10 mouse cellular contexts compared by ENCODE assay signal in genomic region chr16:4897146-4897730, GRCm38 (mm10). TPM values are rescaled to one million over a fixed set of nuclear protein-coding genes. Genes with fewer than 3 reads are reported as not detected.
DNase-seq lines count a peak whose midpoint lies in the region; ATAC-seq and TF ChIP-seq lines count a peak whose summit lies in the region.
"Had no signal": no experiment of that assay in that cellular context is flagged by ENCODE, and none has a peak within 500 bp of the region (broad histone marks: within the 10 kb centered on the region; RNA-seq: fewer than 3 reads in every experiment).

No protein-coding gene starts in this region.

- peak; percentile 51; the same call in 1 of the 2 replicates for TF ChIP-seq CTCF in kidney, adult 2 months (conservative IDR thresholded peaks at IDR 0.05; ENCODE audit: insufficient read depth, insufficient read length, low read depth, low read length)
- peak in 2 of 3 experiments; percentile 17 to 20; a peak in 2 of 6 replicates for TF ChIP-seq CTCF in MEL (IDR thresholded peaks at IDR 0.05 in 2 of 3, conservative IDR thresholded peaks at IDR 0.05 in 1 of 3; ENCODE audit: control insufficient read depth in 1 of 3, insufficient read depth in 1 of 3, low read depth in 2 of 3, low read length in 3 of 3, poor library complexity in 1 of 3, severe bottlenecking in 1 of 3)

- no peak for DNase-seq in kidney, adult 2 months
- no peak for DNase-seq in kidney, adult 18-20 months
- DNase-seq in MEL (ENCODE audit: low read depth, low spot score) = no peak
- no peak for DNase-seq in right cerebral cortex, adult 2 months (ENCODE audit: low spot score in 2 of 2)
- DNase-seq in left cerebral cortex, postnatal 10 days (ENCODE audit: extremely low spot score in 1 of 2, low spot score in 2 of 2) = no peak
- no peak for DNase-seq in right cerebral cortex, adult 18-20 months
- DNase-seq: left cerebral cortex, postnatal 4 days had no signal

- no peak for TF ChIP-seq EP300 in MEL (IDR thresholded peaks at IDR 0.05; ENCODE audit: low read depth in 1 of 2, low read length in 2 of 2)

- intact Hi-C loops in left cerebral cortex, postnatal 10 days (cut with DNase I) = no loop called here

- H3K36me3 ChIP-seq in kidney, adult 2 months (ENCODE audit: control insufficient read depth, insufficient read depth, low read length) = no peaks in the 10 kb centered on the region; the same call in 1 of the 2 replicates
- H3K36me3 ChIP-seq in MEL (ENCODE audit: control insufficient read depth in 1 of 2, insufficient read depth in 2 of 2, low read length in 2 of 2) = peaks cover 0 to 15% of the 10 kb centered on the region in 2 experiments; a peak in 3 of 4 replicates
- H3K36me3 ChIP-seq in liver, embryonic 16.5 days (ENCODE audit: control insufficient read depth, insufficient read depth) = no peaks in the 10 kb centered on the region

- H3K79me2 ChIP-seq in MEL (ENCODE audit: control insufficient read depth, insufficient read depth, low read length, poor library complexity) = no peaks in the 10 kb centered on the region

- no peak for TF ChIP-seq POLR2A in kidney, adult 2 months (IDR thresholded peaks at IDR 0.05; ENCODE audit: low read depth, low read length)
- TF ChIP-seq POLR2A in MEL (IDR thresholded peaks at IDR 0.05; ENCODE audit: control insufficient read depth in 1 of 2, insufficient read depth in 1 of 2, low read depth in 1 of 2, low read length in 2 of 2, poor library complexity in 1 of 2) = no peak

- no peaks in the 10 kb centered on the region for H3K9me3 ChIP-seq in MEL (replicated peaks; ENCODE audit: insufficient read depth, low read length)
- H3K9me3 ChIP-seq in liver, embryonic 16.5 days (replicated peaks; ENCODE audit: control insufficient read depth, low read length) = no peaks in the 10 kb centered on the region
- H3K9me3 ChIP-seq: hindbrain, embryonic 10.5 days had no signal

- ATAC-seq in common myeloid progenitor, adult 5-6 weeks (replicated peaks; ENCODE audit: low read depth, poor library complexity, severe bottlenecking) = peak; percentile 13; the same call in 1 of the 2 replicates
- peak; percentile 45 for ATAC-seq in liver, embryonic 16.5 days (ENCODE audit: low read depth)

- no peaks in the 10 kb centered on the region for H3K27me3 ChIP-seq in kidney, adult 2 months (replicated peaks; ENCODE audit: control insufficient read depth, insufficient read depth, low read length)
- no peaks in the 10 kb centered on the region for H3K27me3 ChIP-seq in MEL (ENCODE audit: control insufficient read depth in 1 of 2, insufficient read depth in 2 of 2, low read length in 2 of 2)
- H3K27me3 ChIP-seq in liver, embryonic 16.5 days (ENCODE audit: control insufficient read depth, insufficient read depth, low read depth, low read length) = no peaks in the 10 kb centered on the region

- no peak overlapping the region for H3K9ac ChIP-seq in MEL (ENCODE audit: control insufficient read depth, low read depth, low read length, poor library complexity, severe bottlenecking)
- no peak overlapping the region for H3K9ac ChIP-seq in liver, embryonic 16.5 days (ENCODE audit: low read depth, low read length)

- H3K27ac ChIP-seq in kidney, adult 2 months (ENCODE audit: insufficient read depth, low read depth, low read length) = peak overlapping the region; percentile 25
- no peak overlapping the region for H3K27ac ChIP-seq in MEL (ENCODE audit: control insufficient read depth, low read depth, low read length)
- peak overlapping the region; percentile 71 for H3K27ac ChIP-seq in liver, embryonic 16.5 days (ENCODE audit: low read length)
- H3K27ac ChIP-seq: hindbrain, embryonic 10.5 days had no signal

- no peak for TF ChIP-seq RAD21 in MEL (IDR thresholded peaks at IDR 0.05; ENCODE audit: low read depth, low read length)

- H3K4me2 ChIP-seq in liver, embryonic 16.5 days (ENCODE audit: low read depth, low read length) = 0 out of 2 replicates have a peak overlapping the region, but pooled peaks have one; percentile 0

- H3K4me1 ChIP-seq in kidney, adult 2 months (ENCODE audit: control insufficient read depth, insufficient read depth, low read length) = peaks cover 30% of the 10 kb centered on the region
- peaks cover 10 to 19% of the 10 kb centered on the region in 2 experiments for H3K4me1 ChIP-seq in MEL (ENCODE audit: control insufficient read depth in 1 of 2, insufficient read depth in 2 of 2, low read length in 2 of 2)
- H3K4me1 ChIP-seq in liver, embryonic 16.5 days (ENCODE audit: control insufficient read depth, low read depth, low read length) = peaks cover 29% of the 10 kb centered on the region

- no peak overlapping the region for H3K4me3 ChIP-seq in kidney, adult 2 months (ENCODE audit: insufficient read depth, low read depth, low read length)
- H3K4me3 ChIP-seq in MEL (ENCODE audit: control insufficient read depth in 1 of 2, insufficient read depth in 1 of 2, low read depth in 2 of 2, low read length in 2 of 2) = no peak overlapping the region
- H3K4me3 ChIP-seq in liver, embryonic 16.5 days (ENCODE audit: low read depth, low read length) = no peak overlapping the region
- H3K4me3 ChIP-seq: hindbrain, embryonic 10.5 days had no signal

- 48% methylated on average over 7 of the region's 7 CpGs for WGBS in kidney, adult 2 months
- 48% methylated on average over 7 of the region's 7 CpGs for WGBS in liver, embryonic 16.5 days (ENCODE audit: insufficient replicate concordance)

TF ChIP-seq in MEL, 35 proteins besides CTCF, POLR2A, EP300 and RAD21:
- TF ChIP-seq ZKSCAN1 (IDR thresholded peaks at IDR 0.05; ENCODE audit: low read depth, low read length) (no peak), USF1 (IDR thresholded peaks at IDR 0.05; ENCODE audit: low read depth, low read length) (no peak), GATA1 (IDR thresholded peaks at IDR 0.05; ENCODE audit: low read depth, low read length) (no peak), ZNF384 (IDR thresholded peaks at IDR 0.05; ENCODE audit: low read depth, low read length) (no peak), JUND (IDR thresholded peaks at IDR 0.05; ENCODE audit: low read depth, low read length) (no peak), SMC3 (IDR thresholded peaks at IDR 0.05; ENCODE audit: low read depth, low read length) (no peak), POLR2AphosphoS5 (IDR thresholded peaks at IDR 0.05; ENCODE audit: borderline replicate concordance, low read depth, low read length) (no peak), ZMIZ1 (IDR thresholded peaks at IDR 0.05; ENCODE audit: low read depth, low read length) (no peak), CHD1 (IDR thresholded peaks at IDR 0.05; ENCODE audit: low read depth, low read length) (no peak), UBTF (IDR thresholded peaks at IDR 0.05; ENCODE audit: borderline replicate concordance, insufficient read depth, low read depth, low read length) (no peak), ZC3H11A (IDR thresholded peaks at IDR 0.05; ENCODE audit: low read depth, low read length) (no peak), MYB (IDR thresholded peaks at IDR 0.05; ENCODE audit: low read depth, low read length) (no peak), SIN3A (IDR thresholded peaks at IDR 0.05; ENCODE audit: low read length) (no peak), MAFK (IDR thresholded peaks at IDR 0.05; ENCODE audit: borderline replicate concordance, low read depth, low read length) (no peak), ETS1 (IDR thresholded peaks at IDR 0.05; ENCODE audit: low read depth, low read length) (no peak), MAX (IDR thresholded peaks at IDR 0.05; ENCODE audit: low read length) (no peak), E2F4 (IDR thresholded peaks at IDR 0.05; ENCODE audit: borderline replicate concordance, low read depth, low read length) (no peak), TBP (IDR thresholded peaks at IDR 0.05; ENCODE audit: low read depth, low read length) (no peak)
TF ChIP-seq in MEL: peak in this region for 0.

RNA-seq across cellular contexts. Expression of gene Mgrn1, which starts 11.2 kb away (rescaled TPM):
- polyA plus RNA-seq in kidney, adult 2 months (2012; rRNA removed) = 197 and 218 TPM in 2 replicates
- 8.4 and 9.8 TPM in 2 replicates for total RNA-seq in MEL (2012; rRNA removed)
- polyA plus RNA-seq in MEL (2012; ENCODE audit: insufficient read depth in 1 of 2, insufficient read length in 2 of 2, low read depth in 1 of 2, low replicate concordance in 2 of 2, missing spikeins in 1 of 2) = 10 to 100 TPM in 1 of 2 experiments, not detected in 1; 25.0 TPM
- 11.2 and 13.5 TPM in 2 replicates for total RNA-seq in common myeloid progenitor, adult 5-6 weeks (2017)
- polyA plus RNA-seq in liver, embryonic 16.5 days (2015; fragmentation: Nextera tagmentation; extraction: Ambion mirVana) = 28.2 and 30.4 TPM in 2 replicates
- total RNA-seq in left cerebral cortex, postnatal 10 days (2021) = 100 to 1,000 TPM; 176 to 182 TPM

RNA-seq across cellular contexts. Expression of gene Ubald1, which starts 17.1 kb away (rescaled TPM):
- 38.4 and 39.2 TPM in 2 replicates for polyA plus RNA-seq in kidney, adult 2 months (2012; rRNA removed)
- 2.8 and 4.3 TPM in 2 replicates for total RNA-seq in MEL (2012; rRNA removed)
- 10 to 100 TPM in 1 of 2 experiments, not detected in 1; 25.6 TPM for polyA plus RNA-seq in MEL (2012; ENCODE audit: insufficient read depth in 1 of 2, insufficient read length in 2 of 2, low read depth in 1 of 2, low replicate concordance in 2 of 2, missing spikeins in 1 of 2)
- total RNA-seq in common myeloid progenitor, adult 5-6 weeks (2017) = 19.6 and 25.8 TPM in 2 replicates
- 10.8 and 13.3 TPM in 2 replicates for polyA plus RNA-seq in liver, embryonic 16.5 days (2015; fragmentation: Nextera tagmentation; extraction: Ambion mirVana)
- 10 to 100 TPM; 70.4 to 70.6 TPM for total RNA-seq in left cerebral cortex, postnatal 10 days (2021)

RNA-seq across cellular contexts. Expression of gene Nudt16l1, which starts 41.3 kb away (rescaled TPM):
- 137 and 145 TPM in 2 replicates for polyA plus RNA-seq in kidney, adult 2 months (2012; rRNA removed)
- 34.2 and 41.1 TPM in 2 replicates for total RNA-seq in MEL (2012; rRNA removed)
- 10 to 100 TPM in 1 of 2 experiments, not detected in 1; 69.3 TPM for polyA plus RNA-seq in MEL (2012; ENCODE audit: insufficient read depth in 1 of 2, insufficient read length in 2 of 2, low read depth in 1 of 2, low replicate concordance in 2 of 2, missing spikeins in 1 of 2)
- 11.5 and 17.5 TPM in 2 replicates for total RNA-seq in common myeloid progenitor, adult 5-6 weeks (2017)
- 47.8 and 49.1 TPM in 2 replicates for polyA plus RNA-seq in liver, embryonic 16.5 days (2015; fragmentation: Nextera tagmentation; extraction: Ambion mirVana)
- 10 to 100 TPM; 69.3 to 73.0 TPM for total RNA-seq in left cerebral cortex, postnatal 10 days (2021)

Comparison
In these comparisons a context has a peak if more than half of its experiments do, and no peak if none do; other contexts are left out.
1. RNA of gene Mgrn1, which starts 11.2 kb away (total RNA-seq): 176 to 182 TPM in left cerebral cortex, postnatal 10 days; 11.2 to 13.5 TPM in common myeloid progenitor, adult 5-6 weeks and 8.4 to 9.8 TPM in MEL; every median in the first group is over 10 times any median in the second.